Mouse (Mus musculus) liver, embryonic 11.5 days (tissue): ENCODE data around the gene Yju2. TPM values are rescaled to one million over a fixed set of nuclear protein-coding genes. Genes with fewer than 3 reads are reported as not detected.
A peak's percentile ranks its signal among the peaks of the same experiment; 100 is the strongest.
"Not testable (repeated sequence)": the region's sequence is repeated elsewhere in the genome, so short reads cannot be mapped to it uniquely, and the experiment has no call there.

ENCODE experiments used
- ATAC-seq: fragments of 200-750 bp; cut with Nextera tagmentation; replicated peaks from 2 replicates; pipeline ENCODE4 v1.8.0; 2017; ENCODE audit warnings: moderate number of reproducible peaks, mild to moderate bottlenecking, moderate TSS enrichment, moderate library complexity; ENCODE audit not compliant: low FRiP score
- DNase-seq: peaks from one replicate; pipeline ENCODE4 v3.0.0-alpha.2; 2017; ENCODE audit warnings: low spot score
- H3K27ac ChIP-seq: fragments of 300-500 bp; sonication (generic); 2 replicates; pipeline ENCODE4 v1.5.1; 2014; ENCODE audit warnings: mild to moderate bottlenecking, low read depth, low read length, control low read depth
- H3K27me3 ChIP-seq: fragments of 300-500 bp; sonication (generic); replicated peaks from 2 replicates; pipeline ENCODE4 v1.6.1; 2014; ENCODE audit warnings: low read length, mixed read lengths; ENCODE audit not compliant: control insufficient read depth, insufficient read depth
- H3K36me3 ChIP-seq: fragments of 300-500 bp; sonication (generic); 2 replicates; pipeline ENCODE4 v1.6.1; 2014; ENCODE audit warnings: mild to moderate bottlenecking, low read length, moderate library complexity, mixed read lengths; ENCODE audit not compliant: control insufficient read depth, insufficient read depth
- H3K4me1 ChIP-seq: fragments of 300-500 bp; sonication (generic); replicated peaks from 2 replicates; pipeline ENCODE4 v1.6.1; 2014; ENCODE audit warnings: low read length, mixed read lengths; ENCODE audit not compliant: control insufficient read depth, insufficient read depth
- H3K4me2 ChIP-seq: fragments of 300-500 bp; sonication (generic); 2 replicates; pipeline ENCODE4 v1.6.1; 2014; ENCODE audit warnings: mild to moderate bottlenecking, control low read depth, moderate library complexity
- H3K4me3 ChIP-seq: fragments of 300-500 bp; sonication (generic); 2 replicates; pipeline ENCODE4 v1.5.1; 2014; ENCODE audit warnings: low read depth, low read length, control low read depth
- H3K9ac ChIP-seq: fragments of 300-500 bp; sonication (generic); 2 replicates; pipeline ENCODE4 v1.6.1; 2014; ENCODE audit warnings: low read depth, low read length, control low read depth
- H3K9me3 ChIP-seq: fragments of 300-500 bp; sonication (generic); 2 replicates; pipeline ENCODE4 v1.6.1; 2016; ENCODE audit warnings: low read length, inconsistent platforms, mixed read lengths; ENCODE audit not compliant: control insufficient read depth
- WGBS: fragments of 180-500 bp; shearing (Covaris S2); extraction: QIAGEN DNeasy Blood & Tissue Kit; methylation state at CpG from one replicate; pipeline ENCODE4 v1.1.7; 2014; 5-methylcytosine and 5-hydroxymethylcytosine counted together
- polyA plus RNA-seq: library from polyadenylated mRNA; unstranded; fragments of >200 nt; fragmentation: Nextera tagmentation; extraction: Ambion mirVana; gene quantifications from 2 replicates; pipeline ENCODE4 v1.2.1, GENCODE M21; 2014

Gene Yju2
- 20.9 and 23.4 TPM in 2 replicates for polyA plus RNA-seq

DNA sequence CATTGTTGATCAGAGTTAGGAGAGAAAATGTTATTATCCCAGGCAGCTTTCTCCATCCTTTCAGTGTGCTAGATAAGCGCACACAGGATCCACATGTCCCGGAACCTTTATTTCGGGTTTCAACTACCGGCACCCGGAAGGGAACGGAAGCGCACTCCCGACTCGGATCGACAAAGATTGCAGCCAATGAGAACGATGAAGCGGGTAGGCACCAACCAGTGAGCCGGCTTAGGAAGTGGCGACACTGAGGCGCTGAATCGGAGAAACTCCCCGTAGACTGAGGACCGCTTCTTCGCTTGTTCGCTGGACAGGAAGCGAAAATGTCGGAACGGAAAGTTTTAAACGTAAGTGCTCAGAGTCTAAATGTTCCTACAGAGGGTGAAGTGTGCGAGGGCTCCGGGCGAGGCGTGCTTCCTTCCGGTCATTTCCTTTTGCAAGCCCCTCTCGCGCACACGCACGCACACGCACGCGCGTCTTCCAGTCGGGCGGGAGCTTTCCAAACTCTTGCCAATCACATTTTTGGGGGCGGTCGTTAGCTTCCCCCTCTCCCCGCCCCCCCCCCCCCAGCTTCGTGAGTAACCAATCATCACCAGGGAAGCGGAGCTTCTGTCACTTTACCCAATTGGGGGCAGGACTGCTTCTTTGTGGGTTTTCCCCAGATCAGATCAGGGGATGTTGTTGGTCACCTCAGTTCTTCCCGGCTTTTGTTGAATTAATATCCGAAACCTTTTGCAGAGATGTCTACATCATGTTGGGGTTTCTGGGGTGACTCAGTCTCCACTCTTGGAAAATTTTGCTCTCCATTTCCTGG, at the start of gene Yju2:
Gene Yju2 (plus strand): TSS at position 182 of the 811 bp plus-strand sequence.
- Histone ChIP-seq H3K4me2 (peak within 1 kb of the TSS; percentile 82), H3K27ac (peak within 1 kb of the TSS; percentile 94), H3K36me3 (peaks cover 9% of the 10 kb centered on the region; the same call in 1 of the 2 replicates), H3K9ac (peak within 1 kb of the TSS; percentile 83), H3K27me3 (peaks cover 3% of the 10 kb centered on the region; the same call in 1 of the 2 replicates), H3K4me1 (peaks cover 21% of the 10 kb centered on the region), H3K9me3 (no peaks in the 10 kb centered on the region), H3K4me3 (peak within 1 kb of the TSS; percentile 64)
- ATAC-seq = peak; percentile 89
- under 1% methylated on average over 45 of the region's 46 CpGs for WGBS
- DNase-seq = peak; percentile 94

DNA sequence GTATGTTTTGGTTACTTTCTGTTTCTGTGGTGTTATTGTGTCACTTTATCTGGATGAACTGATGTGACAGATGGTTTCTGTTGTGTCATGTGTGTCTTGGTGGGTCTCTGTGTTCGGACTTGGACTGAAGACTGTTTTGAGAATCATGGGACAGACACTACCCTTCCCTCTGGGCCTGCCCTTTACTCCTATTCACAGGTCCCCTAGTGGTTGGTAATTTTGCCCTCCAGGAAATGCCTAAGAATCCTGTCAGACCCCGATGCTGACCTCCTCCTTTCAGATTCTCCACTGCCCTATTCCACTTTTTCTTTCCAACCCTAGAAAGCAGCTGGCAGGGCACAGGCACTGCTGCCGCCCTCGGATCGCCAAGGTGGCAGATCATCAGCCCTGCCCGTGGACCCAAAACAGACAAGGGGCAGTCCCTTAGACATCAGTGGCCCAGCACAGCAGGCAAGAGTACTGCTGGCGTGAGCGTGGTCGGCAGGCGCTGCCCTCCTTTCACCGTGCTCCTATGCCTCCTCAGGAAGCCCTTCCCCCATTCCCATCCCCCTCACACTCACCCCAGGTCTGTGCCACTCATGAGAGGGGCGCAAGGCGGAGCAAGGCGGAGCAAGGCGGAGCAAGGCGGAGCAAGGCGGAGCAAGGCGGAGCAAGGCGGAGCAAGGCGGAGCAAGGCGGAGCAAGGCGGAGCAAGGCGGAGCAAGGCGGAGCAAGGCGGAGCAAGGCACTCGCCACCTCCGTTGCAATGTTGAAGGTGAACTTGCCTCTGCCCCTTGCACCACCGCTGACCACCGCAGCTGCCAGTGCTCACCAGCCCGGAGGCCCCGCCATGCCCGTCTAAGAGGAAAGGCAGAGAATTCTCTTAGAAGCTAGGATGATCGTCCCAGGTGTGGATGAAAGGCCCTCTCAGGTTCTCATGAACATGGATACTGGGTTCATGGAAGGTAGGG, 27.1 kb upstream of the Yju2 start:
- H3K4me1 ChIP-seq = no peaks in the 10 kb centered on the region
- DNase-seq (peak; percentile 74), ATAC-seq (peak; percentile 87)
- peaks cover 5% of the 10 kb centered on the region; the same call in 1 of the 2 replicates for H3K9me3 ChIP-seq
- H3K27ac ChIP-seq = peak overlapping the region; percentile 96
- H3K4me3 ChIP-seq = peak overlapping the region; percentile 68
- peak overlapping the region; percentile 82 for H3K4me2 ChIP-seq
- WGBS = 1% methylated on average over 33 of the region's 33 CpGs
- peaks cover 5% of the 10 kb centered on the region; the same call in 1 of the 2 replicates for H3K36me3 ChIP-seq
- peak overlapping the region; percentile 70 for H3K9ac ChIP-seq
- H3K27me3 ChIP-seq = no peaks in the 10 kb centered on the region

- DNase-seq (no peak), ATAC-seq (peak; percentile 66)
- Histone ChIP-seq H3K4me3 (peak overlapping the region; percentile 68), H3K27me3 (no peaks in the 10 kb centered on the region), H3K9ac (peak overlapping the region; percentile 70), H3K4me1 (no peaks in the 10 kb centered on the region), H3K9me3 (peaks cover 5% of the 10 kb centered on the region; the same call in 1 of the 2 replicates), H3K4me2 (peak overlapping the region; percentile 82), H3K36me3 (peaks cover 5% of the 10 kb centered on the region; the same call in 1 of the 2 replicates), H3K27ac (peak overlapping the region; percentile 96)
- WGBS = 62% methylated on average over 2 of the region's 2 CpGs
Measured at GRCm38 (mm10) chr17:55932635-55933034, 26.3 kb upstream of the Yju2 start.

DNA sequence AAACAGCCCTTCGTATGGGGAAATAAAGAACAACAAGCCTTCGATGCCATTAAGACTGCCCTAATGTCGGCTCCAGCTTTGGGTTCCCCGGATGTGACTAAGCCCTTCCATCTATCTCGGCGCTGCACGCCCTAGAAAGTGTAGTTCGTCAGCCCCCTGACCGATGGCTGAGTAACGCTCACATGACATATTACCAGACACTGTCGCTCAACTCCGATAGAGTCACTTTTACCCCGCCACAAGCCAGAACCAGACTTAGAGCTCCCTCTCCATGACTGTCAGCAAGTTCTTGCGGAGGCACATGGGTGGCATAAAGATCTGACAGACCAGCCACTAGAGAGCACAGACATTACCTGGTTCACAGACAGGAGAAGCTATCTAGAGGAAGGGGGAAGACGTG, 25.7 kb upstream of the Yju2 start:
- Histone ChIP-seq H3K27ac (peak overlapping the region; percentile 96), H3K27me3 (no peaks in the 10 kb centered on the region), H3K4me2 (peak overlapping the region; percentile 82), H3K9me3 (peaks cover 7% of the 10 kb centered on the region), H3K36me3 (peaks cover 5% of the 10 kb centered on the region; the same call in 1 of the 2 replicates), H3K4me1 (no peaks in the 10 kb centered on the region), H3K9ac (0 out of 2 replicates have a peak overlapping the region, but pooled peaks have one; percentile 18), H3K4me3 (peak overlapping the region; percentile 68)
- WGBS = 75% methylated on average over 15 of the region's 15 CpGs
- no peak for DNase-seq
- ATAC-seq = no peak

GRCm38 (mm10) chr17:55944387-55944865, 14.5 kb upstream of the Yju2 start:
- Histone ChIP-seq H3K9ac (peak overlapping the region; percentile 41; the same call in 1 of the 2 replicates), H3K27ac (peak overlapping the region; percentile 62; the same call in 1 of the 2 replicates), H3K4me3 (peak overlapping the region; percentile 54), H3K4me2 (peak overlapping the region; percentile 85)
- H3K9me3 ChIP-seq, ATAC-seq, H3K4me1 ChIP-seq, H3K27me3 ChIP-seq, H3K36me3 ChIP-seq, DNase-seq: not testable (repeated sequence)
- WGBS = 29% methylated on average over 10 of the region's 10 CpGs

DNA sequence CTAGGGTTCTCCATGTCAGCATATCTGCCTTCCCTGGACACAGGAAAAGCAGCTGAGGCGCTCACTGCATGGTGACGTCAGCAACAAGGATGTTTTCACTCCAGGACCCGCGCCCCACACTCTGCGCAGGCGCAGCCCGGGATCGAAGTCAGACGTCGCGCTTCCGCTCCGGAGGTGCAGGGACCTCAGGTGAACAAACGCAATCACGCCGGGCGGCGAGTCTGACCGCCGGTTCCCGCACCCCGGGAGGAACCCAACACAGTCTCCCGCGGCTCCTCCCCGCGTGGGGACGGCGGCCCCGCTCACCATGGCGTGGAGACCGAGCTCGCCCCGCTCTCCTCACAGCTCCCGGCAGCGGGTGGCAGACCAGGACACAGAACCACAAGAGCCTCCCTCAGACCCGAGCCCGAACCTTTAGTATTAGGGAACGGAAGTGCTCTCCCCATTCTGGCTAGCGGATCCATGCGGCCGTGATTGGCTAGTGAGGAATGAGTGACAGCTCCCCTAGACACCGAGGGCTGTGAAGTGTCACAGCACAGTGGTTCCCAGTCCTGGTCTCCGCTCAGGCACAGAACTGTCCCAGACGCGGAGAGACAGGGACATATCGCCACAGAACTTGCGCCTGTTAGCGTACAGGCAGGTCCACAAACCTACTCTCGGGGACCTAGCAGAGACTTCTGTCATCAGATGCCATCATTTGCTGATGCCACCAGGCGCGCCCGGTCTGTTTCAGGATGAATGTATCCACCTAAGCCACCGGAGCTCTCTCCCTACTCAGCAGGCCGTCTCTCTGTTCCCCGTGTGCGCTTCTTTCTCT, 13.8 kb upstream of the Yju2 start:
- H3K36me3 ChIP-seq, H3K4me1 ChIP-seq, H3K9me3 ChIP-seq, H3K27me3 ChIP-seq: not testable (repeated sequence)
- ATAC-seq (peak; percentile 97), DNase-seq (peak; percentile 71)
- WGBS = under 1% methylated on average over 54 of the region's 56 CpGs
- H3K4me2 ChIP-seq = peak overlapping the region; percentile 85
- peak overlapping the region; percentile 41 for H3K9ac ChIP-seq
- peak overlapping the region; percentile 54 for H3K4me3 ChIP-seq
- H3K27ac ChIP-seq = peak overlapping the region; percentile 62

GRCm38 (mm10) chr17:55945696-55946095, 13.2 kb upstream of the Yju2 start:
- Histone ChIP-seq H3K9ac (peak overlapping the region; percentile 41), H3K27ac (peak overlapping the region; percentile 60; the same call in 1 of the 2 replicates), H3K4me1 (no peaks in the 10 kb centered on the region), H3K9me3 (no peaks in the 10 kb centered on the region), H3K27me3 (no peaks in the 10 kb centered on the region), H3K36me3 (no peaks in the 10 kb centered on the region), H3K4me3 (peak overlapping the region; percentile 54), H3K4me2 (peak overlapping the region; percentile 85)
- 35% methylated on average over 5 of the region's 5 CpGs for WGBS
- ATAC-seq = no peak
- DNase-seq = no peak
